ENCODE assay signal across 29 mouse cellular contexts in the genomic region with DNA sequence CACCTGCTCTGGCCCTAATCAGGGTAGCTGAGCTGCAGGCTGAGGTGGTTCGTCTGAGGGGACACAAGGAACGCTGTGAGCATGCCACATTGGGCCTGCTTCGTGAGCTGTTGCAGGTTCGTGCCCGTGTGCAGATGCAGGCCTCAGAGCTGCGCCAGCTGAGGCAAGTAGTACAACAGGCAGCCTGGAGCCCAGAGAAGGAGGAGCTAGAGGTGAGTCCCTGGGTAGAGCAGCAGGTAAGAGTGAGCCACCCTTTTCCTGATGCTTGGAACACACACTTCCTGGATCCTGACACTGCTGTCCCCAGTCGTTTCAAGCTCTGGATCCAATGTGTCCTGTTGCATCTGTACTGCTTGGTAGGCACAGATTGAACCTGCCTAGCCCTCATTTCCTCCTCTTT. TPM values are rescaled to one million over a fixed set of nuclear protein-coding genes. Genes with fewer than 3 reads are reported as not detected.
"Had no signal": no experiment of that assay in that cellular context is flagged by ENCODE, and none has a peak within 500 bp of the region (broad histone marks: within the 10 kb centered on the region; RNA-seq: fewer than 3 reads in every experiment).

No protein-coding gene starts in this region.

- H3K4me2 ChIP-seq: limb, embryonic 15.5 days; liver, embryonic 11.5 days; lung, embryonic 14.5 days; midbrain, embryonic 11.5 days; midbrain, embryonic 15.5 days; neural tube, embryonic 15.5 days had no signal

- H3K27me3 ChIP-seq: limb, embryonic 15.5 days; midbrain, embryonic 15.5 days; neural tube, embryonic 15.5 days had no signal

- H3K9me3 ChIP-seq: limb, embryonic 15.5 days; midbrain, embryonic 15.5 days; neural tube, embryonic 15.5 days had no signal

- H3K27ac ChIP-seq: kidney, postnatal 0 days; left cerebral cortex, adult 2 months; limb, embryonic 15.5 days; liver, embryonic 14.5 days; macrophage; midbrain, embryonic 15.5 days; neural tube, embryonic 15.5 days had no signal

- H3K4me3 ChIP-seq: left cerebral cortex, adult 2 months; limb, embryonic 15.5 days; midbrain, embryonic 15.5 days; neural tube, embryonic 15.5 days had no signal

- ATAC-seq: intestine, postnatal 0 days; liver, postnatal 0 days; lung, postnatal 0 days; midbrain, embryonic 15.5 days had no signal

- DNase-seq: kidney, adult 2 months; kidney, postnatal 36 days; layer of hippocampus, postnatal 36 days; liver, postnatal 0 days; lung, embryonic 14.5 days; right cerebral cortex, adult 18-20 months; right cerebral cortex, postnatal 14 days; right cerebral cortex, postnatal 4 days; thymus, adult 2 months; thymus, postnatal 14 days; thymus, postnatal 4 days had no signal

- H3K4me1 ChIP-seq: midbrain, embryonic 15.5 days; neural tube, embryonic 15.5 days had no signal

- H3K9ac ChIP-seq: limb, embryonic 15.5 days; liver, embryonic 14.5 days; liver, postnatal 0 days; lung, embryonic 14.5 days; midbrain, embryonic 15.5 days; neural tube, embryonic 15.5 days had no signal

RNA-seq across cellular contexts. Expression of a gene that starts 1.1 kb away (rescaled TPM):
- total RNA-seq: left cerebral cortex, postnatal 10 days had no signal
- polyA plus RNA-seq: intestine, postnatal 0 days; kidney, embryonic 14.5 days; kidney, postnatal 0 days; liver, embryonic 14.5 days; liver, postnatal 0 days; macrophage; midbrain, embryonic 11.5 days; midbrain, embryonic 15.5 days; neural tube, embryonic 11.5 days; neural tube, embryonic 15.5 days had no signal

RNA-seq across cellular contexts. Expression of a gene that starts 11.9 kb away (rescaled TPM):
- total RNA-seq: layer of hippocampus, adult 8-10 months; layer of hippocampus, postnatal 10 days; layer of hippocampus, postnatal 36 days; left cerebral cortex, adult 2 months; left cerebral cortex, postnatal 10 days; left cerebral cortex, postnatal 36 days; megakaryocyte-erythroid progenitor cell, adult 5-6 weeks had no signal
- polyA plus RNA-seq: kidney, adult 2 months; kidney, embryonic 14.5 days; kidney, postnatal 0 days; limb, embryonic 15.5 days; liver, embryonic 11.5 days; liver, embryonic 14.5 days; liver, postnatal 0 days; macrophage; midbrain, embryonic 11.5 days; midbrain, embryonic 15.5 days; neural tube, embryonic 11.5 days; neural tube, embryonic 15.5 days had no signal
